Mouse (Mus musculus) gonadal fat pad, adult 2 months (tissue): ENCODE data around the gene Myo1e. TPM values are rescaled to one million over a fixed set of nuclear protein-coding genes. Genes with fewer than 3 reads are reported as not detected.

Source experiments
- DNase-seq: peaks from one replicate; pipeline ENCODE4 v3.0.0-alpha.2; 2012; ENCODE audit warnings: low read depth
- polyA plus RNA-seq: library from polyadenylated mRNA; depleted of rRNA; stranded (reverse); fragments of >200 nt; gene quantifications from 2 replicates; pipeline ENCODE4 v1.2.3, GENCODE M21; 2012; rRNA removed

The Myo1e gene
- polyA plus RNA-seq, result 9.0 and 11.7 TPM in 2 replicates

GRCm38 (mm10) chr9:70207151-70207831 lies at the start of gene Myo1e:
Myo1e (plus strand) TSS chr9:70207350.
- peak; percentile 84 for DNase-seq

- DNase-seq, result no peak
Observed at GRCm38 (mm10) chr9:70160071-70160470, 47.1 kb upstream of the Myo1e start.

GRCm38 (mm10) chr9:70168973-70169372 lies 38.2 kb upstream of the Myo1e start:
- DNase-seq, result no peak

- DNase-seq, result no peak
Observed at GRCm38 (mm10) chr9:70174291-70174848, 32.8 kb upstream of the Myo1e start.

GRCm38 (mm10) chr9:70174896-70175295 lies 32.3 kb upstream of the Myo1e start:
- no peak for DNase-seq

GRCm38 (mm10) chr9:70176291-70176690 lies 30.9 kb upstream of the Myo1e start:
- no peak for DNase-seq

GRCm38 (mm10) chr9:70181719-70182118 lies 25.4 kb upstream of the Myo1e start:
- no peak for DNase-seq

- no peak for DNase-seq
Observed at GRCm38 (mm10) chr9:70182639-70183038, 24.5 kb upstream of the Myo1e start.

GRCm38 (mm10) chr9:70192336-70192735 lies 14.8 kb upstream of the Myo1e start:
- DNase-seq, result no peak

GRCm38 (mm10) chr9:70194622-70195021 lies 12.5 kb upstream of the Myo1e start:
- DNase-seq, result no peak

GRCm38 (mm10) chr9:70196956-70197659 lies 10.0 kb upstream of the Myo1e start:
- no peak for DNase-seq

- no peak for DNase-seq
Observed at GRCm38 (mm10) chr9:70197992-70198391, 9.2 kb upstream of the Myo1e start.

GRCm38 (mm10) chr9:70202753-70203152 lies 4.4 kb upstream of the Myo1e start:
- no peak for DNase-seq

- no peak for DNase-seq
Observed at GRCm38 (mm10) chr9:70203267-70204076, 3.7 kb upstream of the Myo1e start.

GRCm38 (mm10) chr9:70207981-70208521 lies 901 bp downstream of the Myo1e start:
- no peak for DNase-seq

- no peak for DNase-seq
Observed at GRCm38 (mm10) chr9:70208751-70209150, 1.6 kb downstream of the Myo1e start.

GRCm38 (mm10) chr9:70209296-70210049 lies 2.3 kb downstream of the Myo1e start:
- DNase-seq, result peak; percentile 74

- DNase-seq, result peak; percentile 41
Observed at GRCm38 (mm10) chr9:70211638-70212037, 4.5 kb downstream of the Myo1e start.

- no peak for DNase-seq
Observed at GRCm38 (mm10) chr9:70216517-70216916, 9.4 kb downstream of the Myo1e start.

- no peak for DNase-seq
Observed at GRCm38 (mm10) chr9:70219295-70219931, 12.3 kb downstream of the Myo1e start.
